Mouse (Mus musculus): ENCODE data around the gene Pde5a. TPM values are rescaled to one million over a fixed set of nuclear protein-coding genes. Genes with fewer than 3 reads are reported as not detected.
A peak's percentile ranks its signal among the peaks of the same experiment; 100 is the strongest.

Pde5a gene
- 2.4 and 2.5 TPM in 2 replicates for polyA plus RNA-seq (2016; fragmentation: Nextera tagmentation; extraction: Ambion mirVana)

DNA sequence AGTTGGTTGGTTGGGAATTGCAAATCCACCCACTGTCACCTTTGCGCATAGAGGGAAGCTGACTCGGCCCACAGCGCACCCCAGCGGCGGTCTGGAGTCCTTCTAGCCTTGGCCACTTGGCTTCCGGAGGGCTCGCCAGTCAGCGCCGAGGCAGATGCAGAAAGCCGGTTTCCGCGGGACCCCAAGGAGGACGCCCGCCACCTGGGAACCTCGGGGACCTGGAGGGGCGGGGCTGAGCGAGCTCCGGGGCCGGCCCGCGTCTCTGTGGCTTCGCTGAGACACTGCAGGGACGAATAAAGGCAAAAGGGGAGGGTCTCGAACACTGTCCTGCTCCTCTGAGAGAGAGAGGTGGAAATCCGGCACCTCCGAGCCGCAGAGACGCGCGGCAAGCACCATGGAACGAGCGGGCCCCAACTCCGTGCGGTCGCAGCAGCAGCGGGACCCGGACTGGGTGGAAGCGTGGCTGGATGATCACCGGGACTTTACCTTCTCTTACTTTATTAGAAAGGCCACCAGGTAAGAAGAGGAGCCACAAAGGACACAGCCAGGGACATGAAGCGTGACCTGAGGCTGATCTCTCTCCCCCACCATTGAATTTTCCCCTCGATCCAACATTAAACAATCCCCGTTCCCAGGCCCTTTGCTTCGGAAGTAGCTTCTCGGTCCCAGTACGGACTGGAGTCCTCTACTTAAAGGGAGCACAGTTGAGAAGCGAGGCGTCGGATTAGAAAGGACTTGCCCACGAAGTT lies at the start of gene Pde5a:
Gene Pde5a (plus strand): TSS at position 96 of the 749 bp plus-strand sequence.
- H3K36me3 ChIP-seq, result no peaks in the 10 kb centered on the region
- peak within 1 kb of the TSS; percentile 79 for H3K27ac ChIP-seq (ENCODE audit: poor library complexity, severe bottlenecking)
- H3K27me3 ChIP-seq (replicated peaks), result no peaks in the 10 kb centered on the region
- peak; percentile 63 for ATAC-seq (ENCODE audit: insufficient number of reproducible peaks, low FRiP score)
- H3K9me3 ChIP-seq (replicated peaks), result no peaks in the 10 kb centered on the region
- peaks cover 4% of the 10 kb centered on the region for H3K4me1 ChIP-seq (replicated peaks)
- peak within 1 kb of the TSS; percentile 87 for H3K4me2 ChIP-seq
- under 1% methylated on average over 49 of the region's 49 CpGs for WGBS
- peak within 1 kb of the TSS; percentile 83 for H3K9ac ChIP-seq
- H3K4me3 ChIP-seq, result peak within 1 kb of the TSS; percentile 67

DNA sequence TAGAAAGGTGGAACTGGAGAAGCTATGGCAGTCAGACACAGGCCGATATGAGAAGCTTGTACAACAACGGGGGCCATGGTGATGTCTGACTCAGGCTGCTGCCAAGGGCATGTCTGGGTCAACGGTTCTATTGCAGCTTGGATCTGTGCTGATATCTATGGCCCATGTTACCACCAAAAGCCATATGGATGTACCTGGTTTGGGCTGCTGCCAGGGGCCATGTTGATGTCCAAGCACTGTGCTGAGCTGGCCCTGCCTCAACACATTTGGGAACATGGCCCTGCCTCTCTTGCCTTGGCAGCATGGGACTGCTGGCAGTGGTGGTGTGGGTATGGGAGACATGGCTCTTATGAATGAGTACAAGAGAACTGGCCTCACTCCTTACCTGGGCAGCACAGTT lies 47.9 kb upstream of the Pde5a start:
- no peak overlapping the region for H3K9ac ChIP-seq
- ATAC-seq (ENCODE audit: insufficient number of reproducible peaks, low FRiP score), result no peak
- H3K27me3 ChIP-seq (replicated peaks), result no peaks in the 10 kb centered on the region
- H3K27ac ChIP-seq (ENCODE audit: poor library complexity, severe bottlenecking), result no peak overlapping the region
- no peaks in the 10 kb centered on the region for H3K4me1 ChIP-seq (replicated peaks)
- H3K4me3 ChIP-seq, result no peak overlapping the region
- no peaks in the 10 kb centered on the region for H3K36me3 ChIP-seq
- peaks cover 4% of the 10 kb centered on the region for H3K9me3 ChIP-seq (replicated peaks)
- WGBS, result 80% methylated on average over 3 of the region's 3 CpGs
- H3K4me2 ChIP-seq, result no peak overlapping the region

DNA sequence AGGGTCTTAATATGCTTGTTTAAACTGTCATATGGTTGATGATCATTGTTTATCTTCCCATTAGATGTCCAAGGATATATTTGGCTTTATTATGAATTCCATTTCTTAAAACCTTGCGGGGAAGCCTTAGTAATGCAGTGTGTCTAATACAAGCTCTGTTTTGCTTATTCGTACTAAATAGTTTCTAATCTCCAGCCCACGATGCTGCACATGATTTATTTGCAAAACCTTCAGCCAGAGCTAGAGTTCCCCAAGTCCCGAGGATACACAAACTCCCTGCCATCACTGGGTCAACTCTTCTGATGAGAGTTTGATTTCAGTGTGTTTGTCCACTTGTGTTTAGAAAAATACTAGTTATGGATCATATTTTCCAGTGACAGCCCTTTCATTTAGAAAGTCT lies 46.4 kb upstream of the Pde5a start:
- Histone ChIP-seq H3K4me2 (no peak overlapping the region), H3K4me1 (replicated peaks) (no peaks in the 10 kb centered on the region), H3K36me3 (no peaks in the 10 kb centered on the region), H3K4me3 (no peak overlapping the region), H3K9ac (no peak overlapping the region), H3K9me3 (replicated peaks) (peaks cover 4% of the 10 kb centered on the region), H3K27me3 (replicated peaks) (no peaks in the 10 kb centered on the region), H3K27ac (ENCODE audit: poor library complexity, severe bottlenecking) (no peak overlapping the region)
- WGBS, result 79% methylated on average over 4 of the region's 4 CpGs
- no peak for ATAC-seq (ENCODE audit: insufficient number of reproducible peaks, low FRiP score)

DNA sequence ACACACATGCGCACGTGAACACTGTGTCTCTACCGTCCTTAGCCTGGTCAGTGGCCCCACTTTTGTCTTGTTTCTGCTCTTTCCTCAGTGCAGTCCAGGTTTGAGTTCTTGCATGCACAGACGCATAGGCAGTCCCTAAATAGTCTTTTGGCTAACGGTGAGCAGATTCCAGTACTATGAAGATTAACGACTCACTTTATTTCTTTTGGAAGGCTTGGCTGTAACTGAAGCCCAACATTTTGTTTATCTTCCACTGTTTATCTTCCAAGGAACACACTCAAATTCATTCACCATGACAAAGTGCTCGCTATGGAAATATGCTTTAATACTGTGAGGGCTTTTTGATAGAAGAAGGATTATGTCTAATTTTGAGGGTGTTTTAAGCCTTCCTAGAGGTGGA lies 43.9 kb upstream of the Pde5a start:
- Histone ChIP-seq H3K4me3 (no peak overlapping the region), H3K9me3 (replicated peaks) (no peaks in the 10 kb centered on the region), H3K27me3 (replicated peaks) (no peaks in the 10 kb centered on the region), H3K27ac (ENCODE audit: poor library complexity, severe bottlenecking) (no peak overlapping the region), H3K36me3 (no peaks in the 10 kb centered on the region), H3K4me2 (no peak overlapping the region), H3K9ac (no peak overlapping the region), H3K4me1 (replicated peaks) (no peaks in the 10 kb centered on the region)
- WGBS, result 64% methylated on average over 7 of the region's 7 CpGs
- ATAC-seq (ENCODE audit: insufficient number of reproducible peaks, low FRiP score), result no peak

DNA sequence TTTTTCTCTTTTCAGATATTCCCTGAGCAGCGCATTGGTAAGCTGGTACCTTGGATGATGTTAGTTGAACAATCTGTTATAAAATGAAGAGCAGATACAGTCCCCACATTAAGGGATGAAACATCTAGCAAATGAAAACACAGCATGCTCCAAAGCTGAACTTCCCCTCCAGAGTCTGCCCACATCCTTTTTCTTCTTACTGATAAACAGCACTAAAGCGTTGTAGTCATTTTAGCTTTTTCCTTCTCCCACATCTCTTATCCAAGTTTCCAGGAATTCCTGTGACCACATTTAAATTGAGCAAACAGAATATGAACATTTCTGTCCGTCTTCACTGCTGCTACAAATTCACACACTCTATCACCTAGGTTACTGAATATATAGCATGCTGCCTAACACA lies 35.7 kb upstream of the Pde5a start:
- Histone ChIP-seq H3K4me2 (no peak overlapping the region), H3K36me3 (no peaks in the 10 kb centered on the region), H3K4me3 (no peak overlapping the region), H3K27me3 (replicated peaks) (no peaks in the 10 kb centered on the region), H3K27ac (ENCODE audit: poor library complexity, severe bottlenecking) (no peak overlapping the region), H3K9me3 (replicated peaks) (no peaks in the 10 kb centered on the region), H3K9ac (no peak overlapping the region), H3K4me1 (replicated peaks) (0 out of 2 replicates have a peak, but pooled peaks cover 2% of the 10 kb centered on the region)
- ATAC-seq (ENCODE audit: insufficient number of reproducible peaks, low FRiP score), result no peak
- WGBS, result 58% methylated on average over 3 of the region's 3 CpGs

DNA sequence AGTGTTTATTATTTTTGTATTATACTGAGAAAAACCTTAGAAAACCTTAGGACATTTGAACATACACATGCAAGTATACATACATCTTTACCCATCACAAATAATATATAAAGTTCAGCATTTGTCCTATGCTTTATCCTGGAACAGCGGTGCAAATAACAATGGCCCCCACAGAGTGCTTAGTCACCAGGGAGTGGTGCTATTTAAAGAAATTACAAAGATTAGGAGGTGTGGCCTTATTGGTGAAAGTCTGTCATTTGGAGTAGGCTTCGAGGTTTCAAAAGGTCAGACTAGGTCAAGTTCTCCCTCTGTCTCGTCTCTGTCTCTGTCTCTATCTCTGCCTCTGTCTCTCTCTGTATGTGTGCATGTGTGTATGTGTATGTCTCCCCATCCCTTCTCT lies 32.9 kb upstream of the Pde5a start:
- H3K4me1 ChIP-seq (replicated peaks), result 0 out of 2 replicates have a peak, but pooled peaks cover 2% of the 10 kb centered on the region
- H3K27me3 ChIP-seq (replicated peaks), result no peaks in the 10 kb centered on the region
- no peak overlapping the region for H3K9ac ChIP-seq
- no peak overlapping the region for H3K27ac ChIP-seq (ENCODE audit: poor library complexity, severe bottlenecking)
- H3K36me3 ChIP-seq, result no peaks in the 10 kb centered on the region
- no peak for ATAC-seq (ENCODE audit: insufficient number of reproducible peaks, low FRiP score)
- WGBS, result 37% methylated on average over 3 of the region's 3 CpGs
- no peak overlapping the region for H3K4me2 ChIP-seq
- H3K9me3 ChIP-seq (replicated peaks), result no peaks in the 10 kb centered on the region
- H3K4me3 ChIP-seq, result no peak overlapping the region

DNA sequence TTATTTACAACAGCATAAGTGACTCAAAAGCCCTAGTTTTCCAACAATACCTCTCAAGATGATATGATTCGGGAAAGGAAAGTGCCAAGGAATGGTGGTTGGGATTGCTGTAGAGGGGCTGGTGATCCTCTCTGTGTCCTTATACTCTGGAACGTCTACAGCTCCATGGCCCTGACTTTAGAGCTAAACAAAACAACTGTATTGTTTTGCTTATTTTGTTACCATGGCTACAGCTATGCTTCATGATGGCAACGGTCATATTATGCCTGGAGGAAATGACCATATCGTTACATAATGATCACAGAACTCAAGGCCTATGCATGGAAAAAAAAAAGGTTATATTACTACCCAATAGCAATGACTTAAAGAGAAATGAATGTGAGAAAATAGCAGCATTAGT lies 32.1 kb upstream of the Pde5a start:
- Histone ChIP-seq H3K4me3 (no peak overlapping the region), H3K36me3 (no peaks in the 10 kb centered on the region), H3K9me3 (replicated peaks) (no peaks in the 10 kb centered on the region), H3K4me2 (no peak overlapping the region), H3K4me1 (replicated peaks) (0 out of 2 replicates have a peak, but pooled peaks cover 2% of the 10 kb centered on the region), H3K27ac (ENCODE audit: poor library complexity, severe bottlenecking) (no peak overlapping the region), H3K27me3 (replicated peaks) (no peaks in the 10 kb centered on the region), H3K9ac (no peak overlapping the region)
- 78% methylated on average over 4 of the region's 4 CpGs for WGBS
- ATAC-seq (ENCODE audit: insufficient number of reproducible peaks, low FRiP score), result no peak

DNA sequence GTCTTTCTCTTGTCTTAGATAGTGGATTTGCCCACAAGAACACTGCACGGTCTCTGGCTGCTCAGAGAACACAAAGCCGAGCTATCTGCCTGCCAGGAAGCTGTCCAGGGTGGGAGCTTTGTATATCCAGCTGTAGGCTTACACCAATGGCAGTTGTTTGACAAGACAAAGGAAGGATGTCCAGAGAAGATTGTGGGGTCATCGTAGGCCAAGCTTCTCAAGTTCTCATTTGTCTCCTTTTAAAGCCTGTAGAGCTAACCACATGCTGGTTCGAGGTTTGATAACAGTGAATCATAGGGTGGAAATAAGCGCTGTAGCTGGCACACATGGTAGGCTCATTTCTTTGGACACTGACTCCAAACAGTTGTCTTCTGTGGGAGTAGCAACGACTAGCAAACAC lies 24.5 kb upstream of the Pde5a start:
- peak; percentile 63; the same call in 1 of the 2 replicates for ATAC-seq (ENCODE audit: insufficient number of reproducible peaks, low FRiP score)
- 24% methylated on average over 6 of the region's 6 CpGs for WGBS
- H3K27ac ChIP-seq (ENCODE audit: poor library complexity, severe bottlenecking), result no peak overlapping the region

DNA sequence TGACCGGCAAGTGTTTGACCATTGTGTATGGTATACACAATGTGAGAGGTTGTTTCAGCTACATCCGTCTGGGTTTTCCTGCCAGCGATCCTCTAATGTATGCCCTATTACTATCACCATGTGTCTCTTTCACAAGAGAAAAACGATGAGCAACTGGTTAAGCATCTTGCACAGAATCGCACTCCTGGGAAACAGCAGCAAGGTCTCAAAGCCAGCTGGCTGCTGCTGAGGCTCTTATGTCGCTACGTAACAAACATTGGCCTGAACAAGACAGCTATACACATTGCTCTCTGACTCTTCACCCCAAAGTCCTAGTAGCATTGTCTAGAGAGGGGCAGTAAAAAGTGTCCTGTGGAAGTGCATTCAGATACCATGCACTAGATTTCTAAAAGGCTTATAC lies 23.5 kb upstream of the Pde5a start:
- WGBS, result 84% methylated on average over 7 of the region's 7 CpGs
- Histone ChIP-seq H3K36me3 (no peaks in the 10 kb centered on the region), H3K4me3 (no peak overlapping the region), H3K27ac (ENCODE audit: poor library complexity, severe bottlenecking) (no peak overlapping the region), H3K9ac (no peak overlapping the region), H3K27me3 (replicated peaks) (no peaks in the 10 kb centered on the region), H3K4me2 (no peak overlapping the region), H3K4me1 (replicated peaks) (no peaks in the 10 kb centered on the region), H3K9me3 (replicated peaks) (no peaks in the 10 kb centered on the region)
- ATAC-seq (ENCODE audit: insufficient number of reproducible peaks, low FRiP score), result no peak

More for the DNA sequence above, 24.5 kb upstream of the Pde5a start:
- Histone ChIP-seq H3K9ac (no peak overlapping the region), H3K36me3 (no peaks in the 10 kb centered on the region), H3K4me1 (replicated peaks) (no peaks in the 10 kb centered on the region), H3K4me3 (no peak overlapping the region), H3K9me3 (replicated peaks) (no peaks in the 10 kb centered on the region), H3K27me3 (replicated peaks) (no peaks in the 10 kb centered on the region), H3K4me2 (no peak overlapping the region)

DNA sequence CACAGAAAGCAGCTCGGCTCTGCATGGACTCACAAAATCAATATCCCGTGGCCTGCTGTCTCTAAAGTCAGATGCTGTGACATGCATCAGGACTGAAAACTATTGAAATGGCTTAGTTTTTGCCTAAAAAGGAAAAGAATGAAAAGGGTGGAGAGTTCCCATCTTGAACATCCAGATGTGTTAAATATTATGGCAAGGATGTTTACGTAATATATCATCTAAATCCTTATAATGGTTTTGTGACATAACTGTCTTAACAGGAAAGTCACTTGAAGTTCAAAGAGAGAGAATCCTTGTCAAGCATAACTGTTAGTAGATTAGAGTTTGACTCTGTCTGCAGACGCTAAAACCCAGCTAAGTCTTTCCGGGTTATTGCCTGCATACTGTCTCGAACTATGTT lies 20.3 kb upstream of the Pde5a start:
- H3K36me3 ChIP-seq, result no peaks in the 10 kb centered on the region
- 79% methylated on average over 6 of the region's 6 CpGs for WGBS
- no peak overlapping the region for H3K27ac ChIP-seq (ENCODE audit: poor library complexity, severe bottlenecking)
- H3K9me3 ChIP-seq (replicated peaks), result no peaks in the 10 kb centered on the region
- no peak for ATAC-seq (ENCODE audit: insufficient number of reproducible peaks, low FRiP score)
- no peaks in the 10 kb centered on the region for H3K4me1 ChIP-seq (replicated peaks)
- no peak overlapping the region for H3K4me2 ChIP-seq
- H3K27me3 ChIP-seq (replicated peaks), result no peaks in the 10 kb centered on the region
- H3K9ac ChIP-seq, result no peak overlapping the region
- no peak overlapping the region for H3K4me3 ChIP-seq

DNA sequence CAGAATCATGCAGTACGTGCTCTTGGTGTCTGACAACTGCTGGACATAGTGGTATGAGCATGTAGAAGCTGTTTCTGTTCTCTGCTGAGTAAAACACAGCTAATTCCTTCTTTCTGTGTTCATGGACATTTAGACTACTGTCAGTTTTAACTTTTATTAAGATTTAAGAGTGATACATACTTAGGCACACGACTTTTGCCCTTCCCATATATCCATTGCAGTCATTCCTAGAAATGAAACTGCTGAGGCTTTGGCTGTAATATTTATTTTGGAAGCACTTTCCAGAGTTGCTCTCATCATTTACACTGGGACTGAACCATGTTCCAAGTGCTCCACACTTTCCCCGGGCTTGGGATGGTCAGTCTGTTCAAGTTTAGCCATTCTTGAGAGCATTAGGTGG lies 18.6 kb upstream of the Pde5a start:
- no peak overlapping the region for H3K4me3 ChIP-seq
- ATAC-seq (ENCODE audit: insufficient number of reproducible peaks, low FRiP score), result no peak
- no peaks in the 10 kb centered on the region for H3K36me3 ChIP-seq
- no peak overlapping the region for H3K9ac ChIP-seq
- no peak overlapping the region for H3K4me2 ChIP-seq
- H3K4me1 ChIP-seq (replicated peaks), result no peaks in the 10 kb centered on the region
- WGBS, result 77% methylated on average over 3 of the region's 3 CpGs
- no peak overlapping the region for H3K27ac ChIP-seq (ENCODE audit: poor library complexity, severe bottlenecking)
- H3K27me3 ChIP-seq (replicated peaks), result no peaks in the 10 kb centered on the region
- no peaks in the 10 kb centered on the region for H3K9me3 ChIP-seq (replicated peaks)

DNA sequence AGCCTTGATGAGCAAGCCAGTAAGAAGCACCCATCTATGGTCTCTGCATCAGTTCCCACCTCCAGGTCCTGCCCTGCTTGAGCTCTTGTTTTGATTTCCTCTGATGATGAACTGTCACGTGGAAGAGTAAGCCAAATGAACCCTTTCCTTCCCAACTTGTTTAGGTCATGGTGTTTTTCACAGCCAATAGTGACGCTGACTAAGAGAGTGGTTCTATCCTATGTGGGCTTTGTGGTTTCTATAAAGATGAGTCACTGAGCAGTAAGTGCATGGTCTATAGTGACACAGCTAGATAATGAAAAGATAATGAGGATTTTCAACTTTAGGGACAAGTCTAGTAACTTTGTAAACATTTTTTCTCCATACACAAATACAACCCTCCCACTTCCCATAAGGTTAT lies 10.1 kb upstream of the Pde5a start:
- Histone ChIP-seq H3K4me3 (no peak overlapping the region), H3K4me2 (no peak overlapping the region), H3K36me3 (no peaks in the 10 kb centered on the region), H3K27me3 (replicated peaks) (no peaks in the 10 kb centered on the region), H3K9me3 (replicated peaks) (0 out of 2 replicates have a peak, but pooled peaks cover 3% of the 10 kb centered on the region), H3K4me1 (replicated peaks) (no peaks in the 10 kb centered on the region), H3K27ac (ENCODE audit: poor library complexity, severe bottlenecking) (no peak overlapping the region), H3K9ac (no peak overlapping the region)
- WGBS, result 73% methylated on average over 2 of the region's 2 CpGs
- ATAC-seq (ENCODE audit: insufficient number of reproducible peaks, low FRiP score), result no peak
